Comparison of ENCODE assay signal across 22 mouse cellular contexts in the genomic region with DNA sequence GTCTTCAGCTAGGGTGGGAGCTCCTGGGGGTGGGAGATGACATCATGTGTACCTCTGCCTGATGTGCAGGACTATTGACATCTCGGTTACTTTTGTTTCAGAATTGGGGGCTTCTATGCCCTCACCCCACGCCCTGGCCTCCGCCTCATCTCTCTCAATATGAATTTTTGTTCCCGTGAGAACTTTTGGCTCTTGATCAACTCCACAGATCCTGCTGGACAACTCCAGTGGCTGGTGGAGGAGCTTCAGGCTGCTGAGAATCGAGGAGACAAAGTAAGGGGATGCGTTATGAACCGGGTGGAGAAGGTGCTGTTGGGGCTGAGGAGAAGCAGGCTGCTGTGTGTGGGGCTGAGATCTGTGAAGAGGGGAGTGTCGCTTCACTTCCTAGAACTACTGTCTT. TPM values are rescaled to one million over a fixed set of nuclear protein-coding genes. Genes with fewer than 3 reads are reported as not detected.
DNase-seq lines count a peak whose midpoint lies in the region; ATAC-seq and TF ChIP-seq lines count a peak whose summit lies in the region.
"Had no signal": no experiment of that assay in that cellular context is flagged by ENCODE, and none has a peak within 500 bp of the region (broad histone marks: within the 10 kb centered on the region; RNA-seq: fewer than 3 reads in every experiment).

No protein-coding gene starts in this region.

- 0 out of 2 replicates have a peak overlapping the region, but pooled peaks have one; percentile 15 for H3K27ac ChIP-seq in hindbrain, postnatal 0 days
- no peak overlapping the region for H3K27ac ChIP-seq in hindbrain, embryonic 10.5 days
- H3K27ac ChIP-seq in midbrain, embryonic 13.5 days, result no peak overlapping the region
- no peak overlapping the region for H3K27ac ChIP-seq in midbrain, embryonic 10.5 days (replicated peaks)
- peak overlapping the region; percentile 40; the same call in 1 of the 2 replicates for H3K27ac ChIP-seq in olfactory bulb, adult 2 months (ENCODE audit: insufficient read depth, low read depth, low read length)
- H3K27ac ChIP-seq: embryonic facial prominence, embryonic 10.5 days; heart, embryonic 15.5 days; lung, embryonic 15.5 days; midbrain, embryonic 12.5 days; neural tube, embryonic 12.5 days; stomach, embryonic 15.5 days had no signal

- peak; percentile 23 for DNase-seq in cerebellum, adult 8-10 months
- DNase-seq in hindbrain, postnatal 0 days (ENCODE audit: low spot score), result no peak
- DNase-seq in hindbrain, embryonic 10.5 days (ENCODE audit: low spot score), result no peak
- DNase-seq in midbrain, embryonic 10.5 days (ENCODE audit: low spot score), result no peak
- DNase-seq: adrenal gland, postnatal 14 days; kidney, adult 11 months; liver; thymus, adult 2 months had no signal

- 84% methylated on average over 8 of the region's 8 CpGs for WGBS in hindbrain, postnatal 0 days
- WGBS in hindbrain, embryonic 10.5 days, result 89% methylated on average over 8 of the region's 8 CpGs
- WGBS in midbrain, embryonic 13.5 days, result 92% methylated on average over 8 of the region's 8 CpGs
- 90% methylated on average over 8 of the region's 8 CpGs for WGBS in midbrain, embryonic 10.5 days
- WGBS in olfactory bulb, adult 2 months, result 62% methylated on average over 8 of the region's 8 CpGs

- H3K36me3 ChIP-seq in hindbrain, postnatal 0 days (ENCODE audit: insufficient read depth, low read length), result peaks cover 29% of the 10 kb centered on the region; the same call in 1 of the 2 replicates
- H3K36me3 ChIP-seq in hindbrain, embryonic 10.5 days, result peaks cover 50% of the 10 kb centered on the region
- H3K36me3 ChIP-seq in midbrain, embryonic 13.5 days, result peaks cover 44% of the 10 kb centered on the region
- H3K36me3 ChIP-seq in midbrain, embryonic 10.5 days, result peaks cover 44% of the 10 kb centered on the region
- H3K36me3 ChIP-seq: stomach, embryonic 15.5 days had no signal

- no peaks in the 10 kb centered on the region for H3K27me3 ChIP-seq in hindbrain, postnatal 0 days (ENCODE audit: insufficient read depth, low read length)
- H3K27me3 ChIP-seq in hindbrain, embryonic 10.5 days (ENCODE audit: insufficient read depth, poor library complexity, severe bottlenecking), result no peaks in the 10 kb centered on the region
- H3K27me3 ChIP-seq in midbrain, embryonic 13.5 days, result no peaks in the 10 kb centered on the region
- 0 out of 2 replicates have a peak, but pooled peaks cover 6% of the 10 kb centered on the region for H3K27me3 ChIP-seq in midbrain, embryonic 10.5 days (ENCODE audit: low read depth, poor library complexity, severe bottlenecking)
- H3K27me3 ChIP-seq: CH12.LX; heart, embryonic 15.5 days; lung, embryonic 15.5 days; midbrain, embryonic 12.5 days; neural tube, embryonic 12.5 days; stomach, embryonic 15.5 days had no signal

- H3K4me2 ChIP-seq in hindbrain, postnatal 0 days (ENCODE audit: low read depth, low read length), result no peak overlapping the region
- peak overlapping the region; percentile 78; the same call in 1 of the 2 replicates for H3K4me2 ChIP-seq in midbrain, embryonic 13.5 days (replicated peaks)
- H3K4me2 ChIP-seq: lung, embryonic 15.5 days; stomach, embryonic 15.5 days had no signal

- H3K9me3 ChIP-seq in hindbrain, postnatal 0 days (ENCODE audit: low read length), result no peaks in the 10 kb centered on the region
- no peaks in the 10 kb centered on the region for H3K9me3 ChIP-seq in hindbrain, embryonic 10.5 days
- no peaks in the 10 kb centered on the region for H3K9me3 ChIP-seq in midbrain, embryonic 13.5 days
- no peaks in the 10 kb centered on the region for H3K9me3 ChIP-seq in midbrain, embryonic 10.5 days (replicated peaks)
- H3K9me3 ChIP-seq: embryonic facial prominence, embryonic 10.5 days; heart, embryonic 15.5 days; lung, embryonic 15.5 days; midbrain, embryonic 12.5 days; neural tube, embryonic 12.5 days; stomach, embryonic 15.5 days had no signal

- H3K4me3 ChIP-seq in hindbrain, postnatal 0 days (ENCODE audit: low read length), result no peak overlapping the region
- no peak overlapping the region for H3K4me3 ChIP-seq in hindbrain, embryonic 10.5 days
- no peak overlapping the region for H3K4me3 ChIP-seq in midbrain, embryonic 13.5 days (replicated peaks)
- H3K4me3 ChIP-seq in midbrain, embryonic 10.5 days, result no peak overlapping the region
- H3K4me3 ChIP-seq in olfactory bulb, adult 2 months (ENCODE audit: insufficient read depth, low read depth, low read length), result no peak overlapping the region
- H3K4me3 ChIP-seq: embryonic facial prominence, embryonic 10.5 days; heart, embryonic 15.5 days; lung, embryonic 15.5 days; midbrain, embryonic 12.5 days; neural tube, embryonic 12.5 days; stomach, embryonic 15.5 days had no signal

- TF ChIP-seq POLR2A in olfactory bulb, adult 2 months (IDR thresholded peaks at IDR 0.05; ENCODE audit: insufficient read depth, low read depth, low read length), result no peak

- TF ChIP-seq CTCF in hindbrain, postnatal 0 days (IDR thresholded peaks at IDR 0.05; ENCODE audit: low read depth), result no peak
- no peak for TF ChIP-seq CTCF in olfactory bulb, adult 2 months (IDR thresholded peaks at IDR 0.05; ENCODE audit: insufficient read depth, low read depth, low read length)

- ATAC-seq in cerebellum, adult (ENCODE audit: insufficient number of reproducible peaks, low FRiP score, low TSS enrichment), result no peak
- no peak for ATAC-seq in hindbrain, postnatal 0 days
- ATAC-seq in midbrain, embryonic 13.5 days, result no peak

- H3K9ac ChIP-seq in hindbrain, postnatal 0 days (replicated peaks; ENCODE audit: low read length), result no peak overlapping the region
- H3K9ac ChIP-seq in midbrain, embryonic 13.5 days (replicated peaks), result no peak overlapping the region
- H3K9ac ChIP-seq: heart, embryonic 15.5 days; lung, embryonic 15.5 days; midbrain, embryonic 12.5 days; neural tube, embryonic 12.5 days; stomach, embryonic 15.5 days had no signal

- H3K4me1 ChIP-seq in hindbrain, postnatal 0 days (ENCODE audit: insufficient read depth, low read length), result peaks cover 19% of the 10 kb centered on the region
- peaks cover 29% of the 10 kb centered on the region for H3K4me1 ChIP-seq in hindbrain, embryonic 10.5 days (replicated peaks)
- peaks cover 27% of the 10 kb centered on the region for H3K4me1 ChIP-seq in midbrain, embryonic 13.5 days (replicated peaks)
- H3K4me1 ChIP-seq in midbrain, embryonic 10.5 days, result peaks cover 23% of the 10 kb centered on the region
- peaks cover 17% of the 10 kb centered on the region for H3K4me1 ChIP-seq in olfactory bulb, adult 2 months (ENCODE audit: control insufficient read depth, insufficient read depth, low read length)

RNA-seq across cellular contexts. Expression of gene Smpd1, which starts 2.2 kb away (rescaled TPM):
- 177 and 178 TPM in 2 replicates for total RNA-seq in hindbrain, postnatal 0 days (2014; rRNA removed)
- 103 and 108 TPM in 2 replicates for polyA plus RNA-seq in hindbrain, postnatal 0 days (2015; fragmentation: Nextera tagmentation; extraction: Ambion mirVana)
- polyA plus RNA-seq in hindbrain, embryonic 10.5 days (2016; fragmentation: Nextera tagmentation; extraction: Ambion mirVana), result 36.8 and 52.4 TPM in 2 replicates
- polyA plus RNA-seq in midbrain, embryonic 13.5 days (2015; fragmentation: Nextera tagmentation; extraction: Ambion mirVana), result 66.3 and 68.9 TPM in 2 replicates
- polyA plus RNA-seq in midbrain, embryonic 10.5 days (2016; fragmentation: Nextera tagmentation; extraction: Ambion mirVana), result 34.2 and 41.7 TPM in 2 replicates
- not detected in 2 replicates for polyA plus RNA-seq in olfactory bulb, adult 2 months (2012; ENCODE audit: insufficient read depth, insufficient read length, low replicate concordance, missing spikeins)

RNA-seq across cellular contexts. Expression of gene Apbb1, which starts 25.0 kb away (rescaled TPM):
- total RNA-seq in hindbrain, postnatal 0 days (2014; rRNA removed), result 512 and 570 TPM in 2 replicates
- polyA plus RNA-seq in hindbrain, postnatal 0 days (2015; fragmentation: Nextera tagmentation; extraction: Ambion mirVana), result 306 and 307 TPM in 2 replicates
- polyA plus RNA-seq in hindbrain, embryonic 10.5 days (2016; fragmentation: Nextera tagmentation; extraction: Ambion mirVana), result 118 and 171 TPM in 2 replicates
- 234 and 240 TPM in 2 replicates for polyA plus RNA-seq in midbrain, embryonic 13.5 days (2015; fragmentation: Nextera tagmentation; extraction: Ambion mirVana)
- 112 and 134 TPM in 2 replicates for polyA plus RNA-seq in midbrain, embryonic 10.5 days (2016; fragmentation: Nextera tagmentation; extraction: Ambion mirVana)
- not detected in 2 replicates for polyA plus RNA-seq in olfactory bulb, adult 2 months (2012; ENCODE audit: insufficient read depth, insufficient read length, low replicate concordance, missing spikeins)
- total RNA-seq: MEL had no signal

RNA-seq across cellular contexts. Expression of gene Hpx, which starts 43.5 kb away (rescaled TPM):
- total RNA-seq in hindbrain, postnatal 0 days (2014; rRNA removed), result 0.36 TPM in 1 of 2 replicates, not detected in the other
- polyA plus RNA-seq in hindbrain, postnatal 0 days (2015; fragmentation: Nextera tagmentation; extraction: Ambion mirVana), result 0.11 TPM in 1 of 2 replicates, not detected in the other
- polyA plus RNA-seq in hindbrain, embryonic 10.5 days (2016; fragmentation: Nextera tagmentation; extraction: Ambion mirVana), result 0.20 and 0.25 TPM in 2 replicates
- polyA plus RNA-seq in midbrain, embryonic 13.5 days (2015; fragmentation: Nextera tagmentation; extraction: Ambion mirVana), result 0.44 TPM in 1 of 2 replicates, not detected in the other
- polyA plus RNA-seq in midbrain, embryonic 10.5 days (2016; fragmentation: Nextera tagmentation; extraction: Ambion mirVana), result 0.07 and 0.17 TPM in 2 replicates
- polyA plus RNA-seq in olfactory bulb, adult 2 months (2012; ENCODE audit: insufficient read depth, insufficient read length, low replicate concordance, missing spikeins), result not detected in 2 replicates
- total RNA-seq: CH12.LX; granulocyte monocyte progenitor cell, adult 5-6 weeks; layer of hippocampus, postnatal 25 days; MEL had no signal
- polyA plus RNA-seq: forebrain, embryonic 11.5 days had no signal

Comparison
In these comparisons a context has a peak if more than half of its experiments do, and no peak if none do; other contexts are left out.
1. H3K27ac ChIP-seq: peak in hindbrain, postnatal 0 days (single experiment) and olfactory bulb, adult 2 months (single experiment); none in hindbrain, embryonic 10.5 days (single experiment), midbrain, embryonic 13.5 days (single experiment) and midbrain, embryonic 10.5 days (single experiment).